Comparison of ENCODE assay signal across 21 mouse cellular contexts in genomic region chr4:142929245-142929644, GRCm38 (mm10).
DNase-seq lines count a peak whose midpoint lies in the region; ATAC-seq and TF ChIP-seq lines count a peak whose summit lies in the region.
"Had no signal": no experiment of that assay in that cellular context is flagged by ENCODE, and none has a peak within 500 bp of the region (broad histone marks: within the 10 kb centered on the region; RNA-seq: fewer than 3 reads in every experiment).

No protein-coding gene starts in this region.

- peaks cover 56% of the 10 kb centered on the region for H3K9me3 ChIP-seq in megakaryocyte, embryonic 14.5 days
- no peaks in the 10 kb centered on the region for H3K9me3 ChIP-seq in midbrain, embryonic 11.5 days (ENCODE audit: control insufficient read depth, low read length)
- 0 out of 2 replicates have a peak, but pooled peaks cover 2% of the 10 kb centered on the region for H3K9me3 ChIP-seq in midbrain, postnatal 0 days (ENCODE audit: low read length)

- H3K36me3 ChIP-seq in megakaryocyte, embryonic 14.5 days (replicated peaks; ENCODE audit: low read length), result no peaks in the 10 kb centered on the region
- no peaks in the 10 kb centered on the region for H3K36me3 ChIP-seq in midbrain, embryonic 11.5 days (ENCODE audit: control insufficient read depth, insufficient read depth, low read length)
- H3K36me3 ChIP-seq in midbrain, postnatal 0 days (ENCODE audit: insufficient read depth, low read length), result no peaks in the 10 kb centered on the region
- H3K36me3 ChIP-seq: G1E had no signal

- TF ChIP-seq CTCF in midbrain, postnatal 0 days (IDR thresholded peaks at IDR 0.05), result no peak

- H3K4me1 ChIP-seq in megakaryocyte, embryonic 14.5 days, result no peaks in the 10 kb centered on the region
- H3K4me1 ChIP-seq in midbrain, embryonic 11.5 days (ENCODE audit: control insufficient read depth, insufficient read depth, low read length), result no peaks in the 10 kb centered on the region
- 0 out of 2 replicates have a peak, but pooled peaks cover 5% of the 10 kb centered on the region for H3K4me1 ChIP-seq in midbrain, postnatal 0 days (ENCODE audit: insufficient read depth, low read length)

- H3K4me2 ChIP-seq in midbrain, embryonic 11.5 days, result no peak overlapping the region
- no peak overlapping the region for H3K4me2 ChIP-seq in midbrain, postnatal 0 days (ENCODE audit: low read depth, low read length, poor library complexity, severe bottlenecking)

- ATAC-seq in megakaryocyte, adult 5-6 weeks (ENCODE audit: poor library complexity, severe bottlenecking), result no peak
- ATAC-seq in midbrain, embryonic 11.5 days (ENCODE audit: low FRiP score), result no peak
- ATAC-seq in midbrain, postnatal 0 days (ENCODE audit: low FRiP score), result no peak
- ATAC-seq: activated CD4-positive, CD25-positive, alpha-beta regulatory T cell, adult 4 months; CD4-positive, CD25-positive, alpha-beta regulatory T cell, adult 4 months; Patski had no signal

- peak; percentile 71 for DNase-seq in heart, adult 11 months
- no peak for DNase-seq in heart, postnatal 4 days
- DNase-seq in midbrain, embryonic 11.5 days (ENCODE audit: low spot score, missing footprints), result peak; percentile 51
- no peak for DNase-seq in midbrain, postnatal 0 days (ENCODE audit: low spot score)
- DNase-seq: adrenal gland, adult 2 months; adrenal gland, adult 8-10 months; adrenal gland, postnatal 10 days; adrenal gland, postnatal 14 days; adrenal gland, postnatal 25 days; adrenal gland, postnatal 36 days; B cell, adult 2 months; cerebellum, adult 11 months; cerebellum, adult 11-12 months; cerebellum, adult 18-20 months had no signal

- H3K4me3 ChIP-seq in megakaryocyte, embryonic 14.5 days (replicated peaks), result peak overlapping the region; percentile 16
- no peak overlapping the region for H3K4me3 ChIP-seq in midbrain, embryonic 11.5 days (ENCODE audit: low read depth, low read length)
- no peak overlapping the region for H3K4me3 ChIP-seq in midbrain, postnatal 0 days (ENCODE audit: low read depth, low read length)

- no peak overlapping the region for H3K27ac ChIP-seq in midbrain, embryonic 11.5 days (ENCODE audit: low read depth, low read length)
- H3K27ac ChIP-seq in midbrain, postnatal 0 days (ENCODE audit: low read depth, low read length), result no peak overlapping the region

- WGBS in midbrain, embryonic 11.5 days, result 88% methylated on average over 4 of the region's 4 CpGs
- WGBS in midbrain, postnatal 0 days, result 86% methylated on average over 4 of the region's 4 CpGs

- no peaks in the 10 kb centered on the region for H3K27me3 ChIP-seq in megakaryocyte, embryonic 14.5 days (replicated peaks)
- no peaks in the 10 kb centered on the region for H3K27me3 ChIP-seq in midbrain, embryonic 11.5 days (ENCODE audit: control insufficient read depth, insufficient read depth, low read length)
- no peaks in the 10 kb centered on the region for H3K27me3 ChIP-seq in midbrain, postnatal 0 days (ENCODE audit: insufficient read depth, low read length)
- H3K27me3 ChIP-seq: CH12.LX had no signal

- H3K9ac ChIP-seq in midbrain, embryonic 11.5 days (ENCODE audit: low read length), result no peak overlapping the region
- no peak overlapping the region for H3K9ac ChIP-seq in midbrain, postnatal 0 days (replicated peaks; ENCODE audit: low read length, poor library complexity, severe bottlenecking)

Comparison
In these comparisons a context has a peak if more than half of its experiments do, and no peak if none do; other contexts are left out.
1. DNase-seq: peak in heart, adult 11 months (single experiment) and midbrain, embryonic 11.5 days (single experiment); none in heart, postnatal 4 days (single experiment) and midbrain, postnatal 0 days (single experiment).